Mouse (Mus musculus) spleen, adult 2 months (tissue): ENCODE measurements around the gene Ddx19a.

ENCODE experiments used
- CTCF ChIP-seq: fragments of 200-500 bp; IDR thresholded peaks from 2 replicates; pipeline ENCODE4 v1.5.1; 2011; ENCODE audit warnings: mild to moderate bottlenecking, inconsistent platforms; ENCODE audit not compliant: insufficient read depth, insufficient read length, insufficient replicate concordance; ENCODE audit errors: extremely low read depth
- POLR2A ChIP-seq: fragments of 200-500 bp; IDR thresholded peaks from 2 replicates; pipeline ENCODE4 v1.6.1; 2011; ENCODE audit warnings: low read depth, low read length, inconsistent platforms

GRCm38 (mm10) chr8:110944276-110944876, 53.2 kb downstream of the Ddx19a start:
- TF ChIP-seq CTCF = no peak
- no peak for TF ChIP-seq POLR2A
